Mouse (Mus musculus) hindbrain, embryonic 11.5 days (tissue): ENCODE data around the gene Robo1. TPM values are rescaled to one million over a fixed set of nuclear protein-coding genes. Genes with fewer than 3 reads are reported as not detected.

Experiments used
- ATAC-seq: fragments of 200-750 bp; cut with Nextera tagmentation; 2 replicates; pipeline ENCODE4 v1.8.0; 2017; ENCODE audit warnings: mild to moderate bottlenecking, moderate TSS enrichment, moderate library complexity; ENCODE audit not compliant: low FRiP score
- DNase-seq: peaks from one replicate; pipeline ENCODE4 v3.0.0-alpha.2; 2015; ENCODE audit warnings: low spot score
- H3K27ac ChIP-seq: fragments of 300-500 bp; sonication (generic); 2 replicates; pipeline ENCODE4 v1.5.1; 2014; ENCODE audit warnings: mild to moderate bottlenecking, low read depth, low read length
- H3K27me3 ChIP-seq: fragments of 300-500 bp; sonication (generic); 2 replicates; pipeline ENCODE4 v1.6.1; 2014; ENCODE audit warnings: mild to moderate bottlenecking, low read length, moderate library complexity, mixed read lengths; ENCODE audit not compliant: control insufficient read depth, insufficient read depth
- H3K36me3 ChIP-seq: fragments of 300-500 bp; sonication (generic); 2 replicates; pipeline ENCODE4 v1.6.1; 2014; ENCODE audit warnings: mild to moderate bottlenecking, low read length, moderate library complexity, mixed read lengths; ENCODE audit not compliant: control insufficient read depth, insufficient read depth
- H3K4me1 ChIP-seq: fragments of 300-500 bp; sonication (generic); replicated peaks from 2 replicates; pipeline ENCODE4 v1.6.1; 2014; ENCODE audit warnings: low read length, mixed read lengths; ENCODE audit not compliant: control insufficient read depth, insufficient read depth
- H3K4me2 ChIP-seq: fragments of 300-500 bp; sonication (generic); replicated peaks from 2 replicates; pipeline ENCODE4 v1.6.1; 2014; ENCODE audit warnings: mild to moderate bottlenecking, low read depth, low read length
- H3K4me3 ChIP-seq: fragments of 300-500 bp; sonication (generic); 2 replicates; pipeline ENCODE4 v1.5.1; 2014; ENCODE audit warnings: low read depth, low read length
- H3K9ac ChIP-seq: fragments of 300-500 bp; sonication (generic); 2 replicates; pipeline ENCODE4 v1.6.1; 2014; ENCODE audit warnings: low read depth, low read length
- H3K9me3 ChIP-seq: fragments of 300-500 bp; sonication (generic); 2 replicates; pipeline ENCODE4 v1.6.1; 2016; ENCODE audit warnings: low read length; ENCODE audit not compliant: control insufficient read depth
- WGBS: fragments of 180-500 bp; shearing (Covaris S2); extraction: QIAGEN DNeasy Blood & Tissue Kit; methylation state at CpG from one replicate; pipeline ENCODE4 v1.1.7; 2014; 5-methylcytosine and 5-hydroxymethylcytosine counted together
- polyA plus RNA-seq: library from polyadenylated mRNA; unstranded; fragments of >200 nt; fragmentation: Nextera tagmentation; extraction: Ambion mirVana; gene quantifications from 2 replicates; pipeline ENCODE4 v1.2.1, GENCODE M21; 2014

Gene Robo1
- polyA plus RNA-seq, 1 experiment from 2014 or later = 55.9 TPM

DNA sequence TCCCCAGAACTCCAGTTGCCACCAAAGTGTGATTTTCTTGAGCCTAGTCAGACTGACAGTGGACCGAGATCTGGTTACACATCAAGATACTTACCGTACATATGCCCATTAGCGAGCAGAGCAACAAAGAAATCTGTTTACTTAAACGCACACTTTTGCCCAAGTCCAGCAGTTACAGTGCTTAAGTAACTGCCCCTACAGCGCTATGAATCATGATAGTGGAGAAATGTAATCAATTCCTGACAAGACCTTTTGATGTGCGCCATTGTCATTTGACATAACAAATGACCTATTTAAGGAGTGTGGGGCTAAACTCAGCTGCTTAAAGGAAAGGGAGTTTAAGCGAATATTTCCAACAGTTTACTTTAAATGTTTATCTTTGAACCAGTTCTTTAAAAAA lies 104.8 kb downstream of the Robo1 start:
- 51% methylated on average over 7 of the region's 7 CpGs for WGBS
- Histone ChIP-seq H3K4me3 (no peak overlapping the region), H3K36me3 (no peaks in the 10 kb centered on the region), H3K9me3 (no peaks in the 10 kb centered on the region), H3K4me2 (no peak overlapping the region), H3K27me3 (no peaks in the 10 kb centered on the region), H3K27ac (no peak overlapping the region), H3K9ac (no peak overlapping the region), H3K4me1 (no peaks in the 10 kb centered on the region)
- DNase-seq (no peak), ATAC-seq (peak; percentile 33; the same call in 1 of the 2 replicates)

DNA sequence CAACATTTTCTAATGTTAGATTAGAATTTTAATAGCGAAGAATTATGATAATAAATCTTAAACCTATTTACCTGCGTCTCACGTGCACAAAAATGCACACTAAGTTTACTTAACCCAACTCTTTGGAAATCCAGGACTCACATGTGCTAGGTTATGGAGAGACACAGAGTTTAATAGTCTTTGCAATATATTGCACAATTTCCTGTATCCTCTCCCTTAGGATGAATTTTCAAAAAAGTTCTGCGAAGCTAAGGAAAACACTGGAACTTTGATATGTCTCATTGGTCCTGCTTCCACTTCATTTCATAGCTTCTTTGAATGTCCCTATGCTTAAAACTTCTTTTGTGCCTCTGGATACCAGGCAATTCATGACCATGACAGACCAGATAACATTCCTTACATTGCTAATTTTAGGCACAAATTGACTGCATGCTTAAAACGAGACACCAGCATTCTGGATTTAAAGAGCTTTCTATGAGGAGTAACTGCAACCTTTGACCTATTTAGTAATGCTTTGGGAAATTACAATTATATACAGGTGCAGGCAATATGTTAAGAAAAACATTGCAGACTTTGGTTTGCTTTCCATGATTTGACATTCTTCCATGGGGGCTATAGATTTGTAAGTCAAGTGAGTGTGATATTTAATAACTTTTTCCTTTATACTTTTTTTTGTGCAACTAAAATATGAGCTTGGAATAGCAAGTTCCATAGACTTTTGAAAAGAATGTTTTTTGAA lies 111.4 kb downstream of the Robo1 start:
- Histone ChIP-seq H3K4me2 (no peak overlapping the region), H3K9ac (no peak overlapping the region), H3K27ac (no peak overlapping the region), H3K4me1 (no peaks in the 10 kb centered on the region), H3K36me3 (no peaks in the 10 kb centered on the region), H3K27me3 (no peaks in the 10 kb centered on the region), H3K9me3 (no peaks in the 10 kb centered on the region), H3K4me3 (no peak overlapping the region)
- no peak for DNase-seq
- WGBS = 79% methylated on average over 5 of the region's 5 CpGs
- no peak for ATAC-seq

DNA sequence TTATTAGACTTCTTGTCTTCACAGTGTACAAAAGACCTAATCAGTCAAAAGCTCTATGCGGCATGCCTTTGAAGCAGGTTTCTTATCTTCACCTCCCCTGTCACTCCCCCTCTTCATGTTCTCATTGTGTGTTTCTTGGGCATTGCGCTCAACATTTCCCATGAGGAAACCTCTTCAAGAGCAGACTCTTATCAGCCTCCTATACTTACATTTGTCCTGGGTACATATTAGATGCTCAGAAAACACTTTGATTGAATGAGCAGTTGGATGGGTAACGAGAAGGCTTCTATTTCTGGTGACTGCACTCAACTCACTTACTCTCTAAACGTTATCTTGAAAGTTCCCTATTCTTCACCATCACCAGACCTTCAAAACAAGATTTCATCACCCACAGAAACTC lies 114.3 kb downstream of the Robo1 start:
- DNase-seq (no peak), ATAC-seq (no peak)
- Histone ChIP-seq H3K36me3 (no peaks in the 10 kb centered on the region), H3K27me3 (no peaks in the 10 kb centered on the region), H3K9ac (no peak overlapping the region), H3K27ac (no peak overlapping the region), H3K4me1 (no peaks in the 10 kb centered on the region), H3K4me3 (no peak overlapping the region), H3K9me3 (no peaks in the 10 kb centered on the region), H3K4me2 (no peak overlapping the region)
- 72% methylated on average over 4 of the region's 4 CpGs for WGBS

DNA sequence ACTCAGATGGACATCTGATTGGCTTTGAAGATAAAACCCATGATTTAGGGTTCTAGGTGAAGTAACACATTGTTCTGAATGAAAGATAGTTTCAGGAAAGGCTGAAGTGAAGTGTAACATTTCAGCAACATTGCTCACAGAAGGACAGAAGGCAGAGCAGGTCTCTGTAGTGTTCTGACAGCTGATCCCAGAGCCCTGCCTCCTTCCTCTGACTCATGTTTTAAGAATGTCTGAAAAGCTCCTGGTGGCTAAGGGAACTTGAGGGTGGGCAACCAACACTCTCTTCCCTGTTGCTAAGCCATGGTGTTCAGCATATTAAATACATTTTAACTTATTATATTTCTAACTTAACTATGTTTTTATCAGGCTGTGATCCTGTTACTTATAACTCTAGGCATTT lies 126.3 kb downstream of the Robo1 start:
- no peaks in the 10 kb centered on the region for H3K36me3 ChIP-seq
- ATAC-seq (0 out of 2 replicates have a peak, but pooled peaks have one; percentile 40), DNase-seq (no peak)
- no peaks in the 10 kb centered on the region for H3K4me1 ChIP-seq
- no peak overlapping the region for H3K9ac ChIP-seq
- no peak overlapping the region for H3K4me3 ChIP-seq
- no peak overlapping the region for H3K4me2 ChIP-seq
- H3K9me3 ChIP-seq = no peaks in the 10 kb centered on the region
- no peak overlapping the region for H3K27ac ChIP-seq
- no peaks in the 10 kb centered on the region for H3K27me3 ChIP-seq

DNA sequence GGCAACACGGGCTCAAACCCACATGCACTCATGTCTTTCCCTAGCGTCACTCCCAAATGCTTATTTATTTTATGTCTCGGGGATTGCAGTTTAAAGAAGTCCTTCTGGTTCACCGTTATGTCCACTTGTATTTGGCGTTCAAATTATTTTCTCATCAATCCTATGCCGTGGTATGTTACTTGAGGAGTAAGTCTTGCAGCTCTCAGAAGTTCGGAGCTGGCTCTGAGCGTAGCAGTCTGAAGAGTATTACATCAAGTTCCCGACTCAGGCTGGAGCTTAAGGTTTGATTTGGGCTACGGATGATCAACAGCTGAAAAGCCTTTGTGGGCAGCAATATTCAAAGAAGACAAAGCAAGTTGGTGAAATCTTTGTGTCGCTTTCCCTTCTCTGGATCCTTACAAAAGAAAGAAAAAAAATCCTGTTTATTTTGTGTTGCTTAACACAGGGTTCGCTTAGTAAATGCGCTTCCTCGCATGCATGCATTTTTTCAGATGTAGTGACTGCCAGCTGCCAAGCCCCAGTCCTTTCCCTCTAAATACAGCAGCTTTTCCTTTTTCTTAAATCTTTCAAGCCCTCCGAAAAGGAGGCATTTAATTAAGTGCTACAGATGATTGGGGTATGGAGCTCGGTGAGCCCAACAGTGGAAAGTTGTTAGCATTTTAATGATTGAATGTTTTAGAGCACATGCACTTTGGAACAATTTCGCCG lies 136.5 kb downstream of the Robo1 start:
- Histone ChIP-seq H3K27ac (no peak overlapping the region), H3K9me3 (no peaks in the 10 kb centered on the region), H3K4me2 (no peak overlapping the region), H3K27me3 (no peaks in the 10 kb centered on the region), H3K36me3 (no peaks in the 10 kb centered on the region), H3K9ac (no peak overlapping the region), H3K4me3 (no peak overlapping the region), H3K4me1 (no peaks in the 10 kb centered on the region; the same call in 1 of the 2 replicates)
- WGBS = 60% methylated on average over 18 of the region's 18 CpGs
- DNase-seq = no peak
- ATAC-seq = no peak

DNA sequence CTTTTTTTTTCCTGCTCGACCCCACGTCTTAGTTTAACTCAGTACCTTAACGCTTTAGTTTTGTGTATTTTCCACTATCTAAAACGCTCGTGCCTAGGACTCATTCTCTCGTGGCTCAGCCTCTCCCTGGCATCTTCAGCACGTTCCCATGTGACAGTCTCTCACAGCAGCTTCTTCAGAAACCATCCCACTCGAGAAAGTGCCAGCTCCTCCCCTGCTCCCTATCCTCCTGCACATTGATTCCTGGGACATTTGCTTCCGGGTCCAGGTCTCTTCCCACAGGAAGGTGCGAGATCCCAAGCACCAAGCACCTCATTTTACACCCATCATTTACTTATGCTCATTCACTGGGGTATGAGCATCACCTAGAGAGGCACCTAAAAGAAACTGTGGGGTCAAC lies 150.0 kb downstream of the Robo1 start:
- Histone ChIP-seq H3K27ac (no peak overlapping the region), H3K36me3 (no peaks in the 10 kb centered on the region), H3K4me2 (no peak overlapping the region), H3K9ac (no peak overlapping the region), H3K4me3 (no peak overlapping the region), H3K27me3 (no peaks in the 10 kb centered on the region), H3K9me3 (no peaks in the 10 kb centered on the region), H3K4me1 (no peaks in the 10 kb centered on the region)
- DNase-seq = no peak
- ATAC-seq = no peak
- 48% methylated on average over 10 of the region's 10 CpGs for WGBS

DNA sequence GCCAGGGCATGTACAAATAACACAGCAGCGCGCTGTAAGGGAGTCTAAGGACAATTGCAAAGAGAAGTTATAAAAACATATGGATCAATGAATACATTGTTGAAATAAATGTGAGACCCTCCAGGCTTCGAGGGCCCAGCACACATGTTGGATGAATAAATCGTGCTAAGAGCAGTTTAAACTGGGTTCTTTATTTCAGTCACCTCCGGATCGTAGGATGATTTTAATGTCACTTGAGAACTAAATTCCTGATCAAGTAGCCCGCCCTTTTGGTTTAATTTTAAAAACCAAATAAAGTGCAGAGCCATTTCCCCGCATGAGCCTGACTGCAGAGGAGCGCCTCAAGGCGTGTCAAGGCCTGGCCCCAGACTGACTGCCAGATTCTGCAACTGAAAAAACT lies 150.5 kb downstream of the Robo1 start:
- H3K9ac ChIP-seq = no peak overlapping the region
- H3K27ac ChIP-seq = no peak overlapping the region
- 48% methylated on average over 10 of the region's 10 CpGs for WGBS
- DNase-seq (no peak), ATAC-seq (no peak)
- H3K4me1 ChIP-seq = no peaks in the 10 kb centered on the region
- H3K36me3 ChIP-seq = no peaks in the 10 kb centered on the region
- H3K4me3 ChIP-seq = no peak overlapping the region
- H3K9me3 ChIP-seq = no peaks in the 10 kb centered on the region
- H3K27me3 ChIP-seq = no peaks in the 10 kb centered on the region
- no peak overlapping the region for H3K4me2 ChIP-seq

DNA sequence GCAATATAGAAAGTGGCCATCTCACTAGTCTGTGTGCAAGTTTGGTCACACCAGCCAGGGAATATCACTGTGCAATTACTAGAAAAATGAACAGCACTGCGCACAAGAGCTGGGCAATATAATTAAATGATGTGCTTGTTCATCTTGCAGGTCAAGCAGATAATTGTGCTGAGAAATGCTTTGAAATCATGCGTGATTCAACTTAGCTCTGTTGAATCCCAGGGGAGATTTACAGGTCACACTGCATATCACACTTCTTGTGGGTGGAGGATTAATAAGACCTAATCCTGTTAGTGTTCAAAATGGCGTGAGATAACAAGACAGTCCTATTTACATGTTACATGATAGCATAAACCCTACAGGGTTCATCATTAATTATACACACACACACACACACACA lies 157.6 kb downstream of the Robo1 start:
- Histone ChIP-seq H3K9me3 (no peaks in the 10 kb centered on the region), H3K9ac (no peak overlapping the region)
- WGBS = 68% methylated on average over 3 of the region's 3 CpGs

More for the DNA sequence above, 157.6 kb downstream of the Robo1 start:
- Histone ChIP-seq H3K4me3 (no peak overlapping the region), H3K4me1 (no peaks in the 10 kb centered on the region), H3K36me3 (no peaks in the 10 kb centered on the region), H3K4me2 (no peak overlapping the region), H3K27me3 (no peaks in the 10 kb centered on the region), H3K27ac (no peak overlapping the region)
- DNase-seq (no peak), ATAC-seq (no peak; the same call in 1 of the 2 replicates)
